Mouse (Mus musculus): ENCODE measurements around the gene Podn. TPM values are rescaled to one million over a fixed set of nuclear protein-coding genes. Genes with fewer than 3 reads are reported as not detected.

The Podn gene
- polyA plus RNA-seq, 1 experiment, result 1.0 TPM

DNA sequence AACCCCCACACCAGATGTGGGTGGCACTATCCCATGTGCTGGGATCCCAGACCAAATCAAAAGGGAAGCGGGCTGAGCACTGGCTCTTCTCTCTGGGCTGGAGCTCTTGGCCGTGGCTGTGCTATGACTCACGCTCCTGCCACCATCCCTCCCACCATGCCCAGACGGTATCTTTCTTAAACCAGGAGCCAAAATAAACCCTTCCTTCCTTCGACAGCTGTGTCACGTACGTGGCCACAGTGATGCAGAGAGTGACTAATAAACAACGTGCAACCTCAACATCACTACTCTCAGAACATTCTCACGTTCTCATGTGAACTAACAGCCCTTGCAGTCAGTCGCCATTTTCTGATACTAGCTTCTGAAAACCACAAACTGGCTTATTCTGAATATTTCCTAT lies 38.1 kb downstream of the Podn start:
- 41% methylated on average over 10 of the region's 10 CpGs for WGBS
- no peaks in the 10 kb centered on the region for H3K27me3 ChIP-seq (ENCODE audit: control insufficient read depth, insufficient read depth, low read length)

DNA sequence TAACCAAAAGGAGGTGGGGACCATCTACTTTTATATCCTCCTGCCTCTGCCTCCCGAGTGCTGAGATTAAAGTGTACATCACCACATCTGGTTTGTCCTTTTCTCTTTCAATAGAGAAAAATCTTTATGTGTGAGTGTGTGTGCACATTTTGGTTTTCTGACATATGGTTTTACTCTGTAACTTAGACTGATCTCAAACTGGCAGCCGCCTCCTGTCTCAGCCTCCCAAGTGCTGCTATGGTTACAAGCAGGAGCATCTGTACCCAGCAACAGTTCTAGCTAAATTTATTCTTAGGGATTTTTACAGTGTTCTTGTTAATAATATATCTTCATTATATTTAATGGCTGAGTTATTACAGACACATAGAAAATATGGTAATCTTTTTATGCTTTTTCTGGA lies 39.0 kb downstream of the Podn start:
- no peak overlapping the region for H3K4me3 ChIP-seq (replicated peaks; ENCODE audit: insufficient read depth, low read depth, low read length)
- no peaks in the 10 kb centered on the region for H3K27me3 ChIP-seq (ENCODE audit: control insufficient read depth, insufficient read depth, low read length)
- H3K4me1 ChIP-seq (ENCODE audit: control insufficient read depth, insufficient read depth, low read length), result peaks cover 2% of the 10 kb centered on the region
- H3K27ac ChIP-seq (ENCODE audit: insufficient read depth, low read length), result no peak overlapping the region
- TF ChIP-seq POLR2A (IDR thresholded peaks at IDR 0.05; ENCODE audit: borderline replicate concordance, insufficient read depth, low read length) (no peak), CTCF (IDR thresholded peaks at IDR 0.05; ENCODE audit: borderline replicate concordance, insufficient read depth, low read depth, low read length) (no peak)
- WGBS, result 98% methylated on average over 2 of the region's 2 CpGs
- DNase-seq, result no peak

More for the DNA sequence above, 38.1 kb downstream of the Podn start:
- Histone ChIP-seq H3K4me1 (ENCODE audit: control insufficient read depth, insufficient read depth, low read length) (peaks cover 2% of the 10 kb centered on the region), H3K4me3 (replicated peaks; ENCODE audit: insufficient read depth, low read depth, low read length) (no peak overlapping the region), H3K27ac (ENCODE audit: insufficient read depth, low read length) (no peak overlapping the region)
- peak; percentile 36 to 64 for DNase-seq
- TF ChIP-seq CTCF (IDR thresholded peaks at IDR 0.05; ENCODE audit: borderline replicate concordance, insufficient read depth, low read depth, low read length) (no peak), POLR2A (IDR thresholded peaks at IDR 0.05; ENCODE audit: borderline replicate concordance, insufficient read depth, low read length) (no peak)

DNA sequence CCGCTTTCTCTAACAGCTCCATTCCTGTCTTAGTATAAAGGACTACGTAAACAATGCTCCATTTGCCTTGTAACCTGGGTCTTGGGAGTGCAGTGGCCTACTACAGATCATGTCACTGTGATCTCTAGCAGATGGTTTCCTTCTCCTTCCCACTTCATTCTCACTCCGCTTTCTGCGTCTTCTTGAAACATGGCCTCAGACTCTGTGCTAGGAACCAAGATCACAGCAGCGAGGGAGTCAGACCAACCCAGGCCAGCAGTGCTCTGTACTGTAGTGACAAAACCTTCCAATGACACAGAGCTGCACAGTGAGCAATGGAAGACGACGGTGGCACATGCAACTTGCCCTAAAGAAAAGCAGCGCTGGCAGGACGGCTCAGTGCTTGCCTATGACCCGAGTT lies 40.4 kb downstream of the Podn start:
- 93% methylated on average over 10 of the region's 10 CpGs for WGBS
- Histone ChIP-seq H3K27ac (ENCODE audit: insufficient read depth, low read length) (no peak overlapping the region), H3K27me3 (ENCODE audit: control insufficient read depth, insufficient read depth, low read length) (no peaks in the 10 kb centered on the region), H3K4me3 (replicated peaks; ENCODE audit: insufficient read depth, low read depth, low read length) (no peak overlapping the region), H3K4me1 (ENCODE audit: control insufficient read depth, insufficient read depth, low read length) (peaks cover 14% of the 10 kb centered on the region)
- DNase-seq, result no peak
- TF ChIP-seq POLR2A (IDR thresholded peaks at IDR 0.05; ENCODE audit: borderline replicate concordance, insufficient read depth, low read length) (no peak), CTCF (IDR thresholded peaks at IDR 0.05; ENCODE audit: borderline replicate concordance, insufficient read depth, low read depth, low read length) (no peak)

DNA sequence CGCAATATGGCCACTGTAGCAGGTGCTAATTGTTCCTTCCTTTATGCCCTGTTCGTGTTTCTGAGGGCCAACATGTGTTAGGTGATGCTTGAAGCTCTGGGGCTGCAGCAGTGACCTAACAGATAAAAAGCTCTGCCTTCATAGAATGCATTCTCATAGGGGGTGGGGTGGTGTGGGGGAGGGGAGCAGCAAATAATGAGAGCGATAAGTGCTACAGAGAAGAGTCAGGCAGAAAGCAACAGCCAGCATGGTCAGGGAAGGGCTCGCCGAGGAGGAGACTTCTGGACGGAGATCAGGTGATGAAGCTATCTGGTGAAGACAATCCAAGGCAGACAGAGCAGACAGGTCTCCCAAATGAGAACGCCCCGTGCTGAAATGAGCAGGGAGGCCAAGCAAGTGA lies 43.6 kb downstream of the Podn start:
- Histone ChIP-seq H3K4me3 (replicated peaks; ENCODE audit: insufficient read depth, low read depth, low read length) (no peak overlapping the region), H3K27me3 (ENCODE audit: control insufficient read depth, insufficient read depth, low read length) (no peaks in the 10 kb centered on the region), H3K27ac (ENCODE audit: insufficient read depth, low read length) (no peak overlapping the region), H3K4me1 (ENCODE audit: control insufficient read depth, insufficient read depth, low read length) (peaks cover 16% of the 10 kb centered on the region)
- 88% methylated on average over 8 of the region's 8 CpGs for WGBS
- DNase-seq, result no peak
- TF ChIP-seq CTCF (IDR thresholded peaks at IDR 0.05; ENCODE audit: borderline replicate concordance, insufficient read depth, low read depth, low read length) (no peak), POLR2A (IDR thresholded peaks at IDR 0.05; ENCODE audit: borderline replicate concordance, insufficient read depth, low read length) (no peak)

DNA sequence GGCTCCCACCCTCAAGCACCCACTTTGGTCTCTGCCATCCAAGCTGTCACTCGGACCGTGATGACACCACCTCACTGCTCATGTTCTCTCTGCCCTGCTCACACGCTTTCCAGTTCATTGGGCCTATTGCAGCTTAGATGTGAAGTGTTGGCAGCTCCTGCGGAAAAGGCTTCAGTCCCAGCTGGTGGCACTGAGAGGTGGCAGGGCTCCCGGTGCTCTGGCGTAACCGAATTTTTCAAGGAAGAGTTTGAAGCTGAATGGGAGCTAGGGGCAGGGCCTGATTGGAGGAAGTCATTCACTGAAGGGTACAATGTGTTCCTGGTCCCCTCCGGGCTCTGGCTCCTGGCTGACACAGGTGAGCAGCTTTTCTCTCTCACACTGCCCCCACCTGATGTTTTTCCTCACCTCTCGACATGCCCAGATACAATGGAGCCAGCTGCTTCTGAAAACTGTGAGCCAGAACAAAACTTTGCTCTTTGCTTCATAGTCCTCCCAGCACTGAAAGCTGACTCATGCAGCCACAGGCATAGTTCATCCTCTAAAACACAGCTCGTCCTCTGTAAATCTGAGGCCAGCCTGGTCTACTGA lies 44.5 kb downstream of the Podn start:
- peak; percentile 71 to 81 for DNase-seq
- WGBS, result 11% methylated on average over 10 of the region's 10 CpGs

DNA sequence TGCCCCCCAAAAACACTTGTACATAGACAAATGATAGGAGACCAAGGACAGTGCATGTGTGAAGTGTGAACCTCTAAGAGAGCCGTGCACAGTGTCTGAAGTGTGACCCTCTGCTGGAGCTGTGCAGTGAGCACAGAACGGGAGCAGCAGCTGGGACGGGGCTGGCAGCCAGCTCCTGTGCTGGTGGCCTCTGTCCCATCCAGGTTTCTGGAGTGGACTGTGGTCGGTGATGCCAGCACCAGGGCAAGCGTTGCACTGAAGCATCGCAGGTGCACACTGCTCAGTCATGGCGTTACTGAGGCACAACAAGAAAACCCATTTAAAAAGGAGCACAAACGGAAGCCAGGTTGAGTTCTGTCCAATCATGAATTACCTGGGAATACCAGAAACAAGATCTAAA lies 50.1 kb downstream of the Podn start:
- Histone ChIP-seq H3K27ac (ENCODE audit: insufficient read depth, low read length) (no peak overlapping the region), H3K4me3 (replicated peaks; ENCODE audit: insufficient read depth, low read depth, low read length) (no peak overlapping the region), H3K4me1 (ENCODE audit: control insufficient read depth, insufficient read depth, low read length) (peaks cover 11% of the 10 kb centered on the region; the same call in 1 of the 2 replicates), H3K27me3 (ENCODE audit: control insufficient read depth, insufficient read depth, low read length) (no peaks in the 10 kb centered on the region)
- DNase-seq, result no peak
- TF ChIP-seq POLR2A (IDR thresholded peaks at IDR 0.05; ENCODE audit: borderline replicate concordance, insufficient read depth, low read length), result no peak
- no peak for TF ChIP-seq CTCF (IDR thresholded peaks at IDR 0.05; ENCODE audit: borderline replicate concordance, insufficient read depth, low read depth, low read length)
- WGBS, result 42% methylated on average over 8 of the region's 8 CpGs

More for the DNA sequence above, 44.5 kb downstream of the Podn start:
- TF ChIP-seq CTCF (IDR thresholded peaks at IDR 0.05; ENCODE audit: borderline replicate concordance, insufficient read depth, low read depth, low read length) (no peak), POLR2A (IDR thresholded peaks at IDR 0.05; ENCODE audit: borderline replicate concordance, insufficient read depth, low read length) (no peak)
- Histone ChIP-seq H3K27ac (ENCODE audit: insufficient read depth, low read length) (peak overlapping the region; percentile 10; the same call in 1 of the 2 replicates), H3K4me1 (ENCODE audit: control insufficient read depth, insufficient read depth, low read length) (peaks cover 16% of the 10 kb centered on the region), H3K27me3 (ENCODE audit: control insufficient read depth, insufficient read depth, low read length) (no peaks in the 10 kb centered on the region), H3K4me3 (replicated peaks; ENCODE audit: insufficient read depth, low read depth, low read length) (no peak overlapping the region)

DNA sequence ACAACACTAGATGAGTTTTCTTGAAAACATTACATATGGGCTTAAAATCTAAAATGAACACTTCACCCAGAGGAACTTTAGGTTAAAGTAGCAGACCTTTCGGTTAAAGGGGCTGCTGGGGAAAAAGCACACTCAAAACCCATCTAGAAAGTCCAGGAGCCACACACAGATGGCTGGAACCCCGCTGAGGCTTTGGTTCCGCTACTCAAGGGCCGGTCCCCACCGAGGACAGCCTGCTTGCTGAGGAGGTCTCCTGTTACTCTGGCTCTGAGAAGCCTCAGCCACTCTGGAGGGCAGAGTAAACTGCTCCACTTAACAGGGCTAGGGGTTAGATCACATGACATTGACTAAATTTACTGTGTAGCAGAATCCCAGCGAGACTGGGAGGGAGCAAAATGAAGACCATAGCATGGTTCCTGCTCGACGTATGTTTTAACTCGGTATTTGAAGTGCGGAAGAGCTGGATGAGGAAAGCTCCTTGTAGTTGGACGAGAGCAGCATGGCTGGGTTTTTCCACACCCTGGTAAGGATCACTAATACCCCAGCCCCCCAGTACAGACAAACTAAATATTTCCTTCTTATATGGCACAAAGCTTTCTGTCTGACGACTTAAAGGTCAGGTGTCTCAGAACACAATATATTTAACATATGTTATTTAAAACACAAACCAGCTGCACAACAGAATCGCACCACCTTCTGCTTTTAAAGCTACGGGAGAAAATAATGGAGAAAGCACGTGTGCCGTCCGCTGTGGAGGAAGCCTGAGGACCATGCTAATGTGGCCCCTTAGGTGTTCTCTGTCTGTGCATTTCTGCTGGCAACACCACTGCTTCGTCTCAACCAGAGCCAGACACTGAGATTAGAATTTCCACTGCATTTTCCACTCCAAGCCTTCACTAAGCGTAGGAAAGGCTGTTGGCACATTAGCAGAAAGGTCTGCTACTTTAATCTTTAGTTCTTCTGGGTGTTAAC lies 50.8 kb downstream of the Podn start:
- 0 out of 2 replicates have a peak, but pooled peaks cover 4% of the 10 kb centered on the region for H3K4me1 ChIP-seq (ENCODE audit: control insufficient read depth, insufficient read depth, low read length)
- TF ChIP-seq POLR2A (IDR thresholded peaks at IDR 0.05; ENCODE audit: borderline replicate concordance, insufficient read depth, low read length) (no peak), CTCF (IDR thresholded peaks at IDR 0.05; ENCODE audit: borderline replicate concordance, insufficient read depth, low read depth, low read length) (no peak)
- no peaks in the 10 kb centered on the region for H3K27me3 ChIP-seq (ENCODE audit: control insufficient read depth, insufficient read depth, low read length)
- no peak overlapping the region for H3K27ac ChIP-seq (ENCODE audit: insufficient read depth, low read length)
- H3K4me3 ChIP-seq (replicated peaks; ENCODE audit: insufficient read depth, low read depth, low read length), result no peak overlapping the region
- 61% methylated on average over 19 of the region's 19 CpGs for WGBS
- no peak for DNase-seq

Data from cerebellum, adult 2 months (tissue).